Mouse (Mus musculus): ENCODE results near the gene Cyp4f13.

- no peak for TF ChIP-seq CTCF (IDR thresholded peaks at IDR 0.05; ENCODE audit: low read depth, low read length)
- no peak for TF ChIP-seq POLR2A (IDR thresholded peaks at IDR 0.05; ENCODE audit: borderline replicate concordance, low read depth, low read length)
These were observed 45.7 kb upstream of the Cyp4f13 start, which contains the start of gene Zfp952 for GRCm38 (mm10) chr17:32992699-32993474.

Data from bone marrow macrophage, adult 2 months (primary cell).